Mouse (Mus musculus) right cerebral cortex, postnatal 25 days (tissue): ENCODE measurements around the gene Gm17027.
A peak's percentile ranks its signal among the peaks of the same experiment; 100 is the strongest.
"Not testable (repeated sequence)": the region's sequence is repeated elsewhere in the genome, so short reads cannot be mapped to it uniquely, and the experiment has no call there.

Experiments used
- DNase-seq: peaks from one replicate; pipeline ENCODE4 v3.0.0; 2022

Gene Gm17027

GRCm38 (mm10) chr14:42162522-42162921 lies at the start of gene Gm17027:
Gm17027 (minus strand) TSS chr14:42162622.
- DNase-seq, result not testable (repeated sequence)

GRCm38 (mm10) chr14:42190691-42191090 lies 28.3 kb upstream of the Gm17027 start, which contains the start of gene Gm3573:
Gm3573 (minus strand) TSS chr14:42190791.
- not testable (repeated sequence) for DNase-seq

DNA sequence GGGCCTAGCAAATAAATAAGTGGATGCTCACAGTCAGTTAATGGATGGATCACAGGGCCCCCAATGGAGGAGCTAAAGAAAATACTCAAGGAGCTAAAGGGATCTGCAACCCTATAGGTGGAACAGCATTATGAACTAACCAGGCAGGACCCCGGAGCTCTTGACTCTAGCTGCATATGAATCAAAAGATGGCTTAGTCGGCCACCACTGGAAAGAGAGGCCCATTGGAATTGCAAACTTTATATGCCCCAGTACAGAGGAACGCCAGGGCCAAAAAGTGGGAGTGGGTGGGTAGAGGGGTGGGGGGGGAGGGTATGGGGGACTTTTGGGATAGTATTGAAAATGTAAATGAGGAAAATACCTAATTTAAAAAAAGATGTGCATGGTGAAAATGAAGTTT lies 21.5 kb upstream of the Gm17027 start:
- not testable (repeated sequence) for DNase-seq

GRCm38 (mm10) chr14:42134571-42134970 lies 27.9 kb downstream of the Gm17027 start:
- peak; percentile 2 for DNase-seq

DNA sequence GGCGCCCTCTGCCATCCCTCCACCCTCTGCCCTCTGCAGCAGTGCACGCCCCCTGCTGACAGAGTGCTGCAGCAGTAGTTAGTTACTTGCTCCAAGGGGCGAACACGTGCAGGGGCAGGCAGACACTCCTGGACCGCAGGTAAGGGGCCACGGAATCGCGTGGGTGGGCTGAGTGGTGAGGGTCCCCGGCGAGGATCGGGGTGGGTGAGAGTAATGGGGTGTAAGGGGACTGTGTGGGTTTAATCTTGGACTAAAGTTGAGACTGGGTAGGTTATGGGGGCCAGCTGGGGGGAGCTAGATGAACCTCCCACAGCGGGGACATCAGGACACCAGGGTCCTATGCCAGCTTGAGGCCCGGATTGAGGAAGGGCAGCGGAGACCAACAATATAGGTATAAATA lies 28.6 kb downstream of the Gm17027 start:
- not testable (repeated sequence) for DNase-seq

DNA sequence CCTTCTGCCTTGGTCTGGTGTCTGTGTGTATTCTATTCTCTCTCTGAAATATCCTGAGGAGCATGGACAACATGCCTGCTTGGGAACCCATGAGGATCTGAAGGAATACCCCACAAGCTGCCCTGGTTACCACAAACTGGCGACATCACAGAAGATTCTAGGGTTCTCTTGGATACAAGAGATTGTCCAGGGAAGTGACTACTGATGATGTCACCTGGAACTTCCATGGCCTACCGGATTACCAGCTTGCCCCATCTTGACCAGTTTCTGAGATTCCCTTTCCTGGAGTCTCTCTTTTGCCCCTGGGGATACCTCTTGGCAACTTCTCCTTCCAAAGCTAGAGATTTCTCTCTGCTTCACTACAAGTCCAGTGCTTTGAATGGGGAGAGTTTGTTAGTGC lies 45.2 kb downstream of the Gm17027 start, which contains the start of gene Gm7951:
TSS of gene Gm7951 (minus strand) at position 101 of the 400 bp plus-strand sequence.
- not testable (repeated sequence) for DNase-seq
